Mouse (Mus musculus) layer of hippocampus, postnatal 10 days (tissue): ENCODE results near the gene Gpsm2. TPM values are rescaled to one million over a fixed set of nuclear protein-coding genes. Genes with fewer than 3 reads are reported as not detected.
"Not testable (repeated sequence)": the region's sequence is repeated elsewhere in the genome, so short reads cannot be mapped to it uniquely, and the experiment has no call there.

Source experiments
- DNase-seq, 2 experiments: peaks; one replicate each; pipeline ENCODE4 v3.0.0; 2021; ENCODE audit warnings: low spot score in 2 of 2
- total RNA-seq, 2 experiments: library from RNA; stranded (reverse); gene quantifications; 2 replicates each; pipeline ENCODE4 v1.2.3; 2021

Gpsm2 gene
- total RNA-seq, 2 experiments from 2014 or later, result 13.5 to 20.4 TPM

DNA sequence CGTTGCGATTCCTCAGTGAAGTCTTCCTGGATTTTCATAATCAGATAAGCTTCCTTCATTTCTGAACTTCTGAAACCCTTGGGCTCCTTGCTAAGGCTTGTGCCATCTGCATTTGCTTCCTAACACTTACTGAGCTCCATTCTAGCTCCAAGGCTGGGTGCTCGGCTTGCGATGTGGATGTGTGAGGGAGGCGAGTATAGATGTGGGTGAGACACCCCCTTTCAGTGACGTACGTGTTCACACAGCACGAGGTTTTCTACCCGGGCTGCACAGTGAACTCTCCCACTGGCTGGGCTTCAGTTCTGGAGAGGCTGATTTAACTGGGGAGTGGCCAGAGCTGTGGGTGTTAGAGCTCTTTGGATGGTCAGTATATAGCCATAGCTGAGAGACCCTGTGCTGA is 63.5 kb downstream of the Gpsm2 start:
- DNase-seq, result no peak

DNA sequence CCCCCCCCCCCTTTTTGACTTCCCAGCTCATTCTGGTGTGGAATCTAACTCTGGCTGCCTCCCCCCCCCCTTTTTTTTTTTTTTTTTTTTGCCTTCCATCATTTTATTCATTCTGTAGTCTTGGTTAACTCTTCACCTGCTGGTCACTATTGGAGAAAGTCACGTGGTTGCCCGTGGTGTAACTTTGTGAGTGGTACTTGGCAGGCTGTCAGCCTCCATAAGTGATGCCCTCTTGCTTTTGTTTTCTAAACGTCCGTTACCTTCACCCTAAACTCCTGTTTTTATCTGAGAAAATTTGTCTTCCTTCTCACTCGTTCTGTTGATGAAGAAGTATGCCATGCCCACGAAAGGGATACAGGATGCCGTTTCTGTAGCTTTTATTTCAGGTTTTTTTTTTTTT is 66.6 kb downstream of the Gpsm2 start:
- no peak for DNase-seq

- DNase-seq, result no peak
Measured at GRCm38 (mm10) chr3:108654566-108654965, 67.5 kb downstream of the Gpsm2 start.

DNA sequence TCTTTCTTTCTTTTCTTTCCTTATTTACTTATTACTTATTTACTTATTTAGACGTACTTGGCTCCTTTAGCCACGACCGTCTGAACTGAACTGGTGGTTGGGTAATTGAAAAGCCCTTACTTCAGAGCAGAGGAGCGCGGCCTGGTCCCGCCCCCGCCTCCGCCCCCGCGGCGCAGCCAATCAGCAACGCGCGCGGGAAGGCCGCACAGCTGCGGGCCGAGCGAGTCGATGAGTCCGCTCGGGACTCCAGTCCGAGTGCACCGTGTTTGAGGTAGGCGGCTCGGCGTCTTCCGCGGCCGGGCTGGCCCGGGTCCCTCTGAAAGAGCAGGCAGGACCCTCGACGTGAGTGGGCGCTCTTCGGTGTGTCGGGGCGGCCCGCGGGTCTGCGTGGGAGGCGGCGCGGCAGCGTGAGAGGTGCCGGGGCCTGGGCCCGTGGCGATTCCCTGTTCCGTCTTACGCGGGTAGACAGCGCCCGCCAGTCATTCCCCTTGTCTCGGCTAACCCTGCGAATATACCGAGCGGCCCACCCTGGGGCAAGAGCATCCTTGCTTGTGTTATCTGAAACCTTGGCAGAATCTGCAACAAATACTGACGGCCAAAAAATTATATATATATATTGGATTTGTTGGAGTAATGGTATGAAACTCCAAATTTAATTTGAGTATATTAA is 68.3 kb downstream of the Gpsm2 start, which contains the start of gene Clcc1:
Gene Clcc1 (plus strand): TSS at position 204 of the 670 bp plus-strand sequence.
- peak; percentile 93 to 97 for DNase-seq

DNA sequence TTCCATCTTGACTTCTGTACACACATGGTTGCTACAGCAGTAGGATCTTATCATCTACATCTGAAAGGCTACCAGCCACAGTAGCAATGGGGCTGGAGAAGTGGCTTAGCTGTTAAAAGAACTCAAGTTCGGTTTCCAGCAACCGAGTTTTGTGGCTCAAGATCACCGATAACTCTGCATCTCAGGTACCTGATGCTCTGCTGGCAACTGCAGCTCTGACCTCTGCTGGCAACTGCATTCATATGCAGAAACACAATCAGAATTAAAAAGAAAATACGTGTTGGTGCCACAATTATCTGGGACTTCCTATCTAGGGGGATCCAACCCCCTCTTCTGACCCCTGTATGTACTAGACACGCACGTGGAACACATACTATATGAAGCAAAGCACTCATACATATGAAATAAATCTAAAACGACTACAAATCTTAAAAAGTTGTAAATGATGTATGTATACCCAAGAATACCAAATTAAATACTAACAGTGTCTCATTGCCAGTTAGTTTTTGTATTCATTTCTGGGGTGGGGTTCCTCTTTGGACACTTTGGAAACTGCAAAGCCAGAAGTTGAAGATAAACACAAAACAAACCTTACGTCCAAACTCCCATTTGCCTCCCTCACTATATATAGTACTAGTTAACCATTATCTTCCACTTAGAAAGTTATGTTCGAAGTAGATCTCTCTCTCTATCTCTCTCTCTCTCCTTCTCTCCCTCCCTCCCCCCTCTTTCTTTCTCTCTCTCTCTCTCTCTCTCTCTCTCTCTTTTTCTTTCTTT is 69.1 kb downstream of the Gpsm2 start:
- no peak for DNase-seq

DNA sequence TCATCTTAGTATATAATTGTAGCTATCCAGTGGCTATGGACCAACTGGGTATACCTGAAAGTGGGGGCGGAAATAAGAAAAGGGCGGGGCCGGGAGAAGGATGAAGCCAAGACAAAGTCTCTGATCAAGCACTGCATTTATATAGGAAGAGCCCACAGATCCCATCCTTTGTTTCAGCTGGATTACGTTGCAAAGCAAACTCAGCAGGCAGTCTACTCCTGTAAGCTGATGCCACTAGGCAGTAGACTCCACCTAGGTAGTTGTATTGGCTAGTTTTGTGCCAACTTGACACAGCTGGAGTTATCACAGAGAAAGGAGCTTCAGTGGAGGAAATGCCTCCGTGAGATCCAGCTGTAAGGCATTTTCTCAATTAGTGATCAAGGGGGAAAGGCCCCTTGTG is 74.4 kb downstream of the Gpsm2 start:
- DNase-seq, result not testable (repeated sequence)

- peak; percentile 45 to 55 for DNase-seq
Measured at GRCm38 (mm10) chr3:108646036-108646435, 76.1 kb downstream of the Gpsm2 start.

DNA sequence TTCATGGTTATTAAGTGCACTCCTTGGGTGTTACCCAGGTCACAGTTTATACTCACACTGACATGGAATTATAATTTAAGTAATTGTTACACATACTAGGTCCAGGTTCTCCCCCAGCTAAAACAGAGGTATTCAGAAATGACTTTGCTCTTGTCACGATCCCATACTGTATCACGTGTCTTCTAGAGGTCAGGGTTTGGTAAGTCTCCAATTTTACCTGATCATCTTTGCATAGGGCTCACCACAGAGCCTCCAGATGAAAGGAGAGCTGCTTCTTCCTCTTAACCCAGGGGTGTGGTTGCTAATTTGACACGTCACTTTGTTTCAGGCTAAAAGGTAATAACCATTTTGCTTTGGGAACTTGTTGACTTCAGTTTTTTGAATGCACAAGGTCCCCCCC is 77.3 kb downstream of the Gpsm2 start:
- DNase-seq, result no peak

GRCm38 (mm10) chr3:108640998-108641397 is 81.1 kb downstream of the Gpsm2 start:
- DNase-seq, result no peak

GRCm38 (mm10) chr3:108639412-108639811 is 82.7 kb downstream of the Gpsm2 start:
- no peak for DNase-seq

GRCm38 (mm10) chr3:108634761-108635160 is 87.3 kb downstream of the Gpsm2 start:
- no peak for DNase-seq

Other genes starting within 250 kb of the Gpsm2 start
- 1 to 10 TPM; 2.1 to 2.7 TPM for gene 1700013F07Rik, start 188.2 kb downstream of the Gpsm2 start, total RNA-seq
- 10 to 100 TPM; 16.8 to 22.0 TPM for gene 5330417C22Rik, start 185.8 kb downstream of the Gpsm2 start, total RNA-seq
- gene Tmem167b, start 159.8 kb downstream of the Gpsm2 start, total RNA-seq, result 10 to 100 TPM; 43.3 to 43.8 TPM
- 10 to 100 TPM; 33.1 to 33.2 TPM for gene Taf13, start 150.6 kb downstream of the Gpsm2 start, total RNA-seq
- 100 to 1,000 TPM; 130 to 141 TPM for gene Wdr47, start 131.0 kb downstream of the Gpsm2 start, total RNA-seq
- 10 to 100 TPM; 25.1 to 25.7 TPM for gene Clcc1, start 68.4 kb downstream of the Gpsm2 start, total RNA-seq
- gene Aknad1, start 17.3 kb upstream of the Gpsm2 start, total RNA-seq, result not detected
- 10 to 100 TPM; 17.9 to 22.6 TPM for gene Stxbp3, start 118.2 kb upstream of the Gpsm2 start, total RNA-seq
- gene Fndc7, start 167.7 kb upstream of the Gpsm2 start, total RNA-seq, result under 1 TPM in 1 of 2 experiments, not detected in 1; 0.07 TPM
- 10 to 100 TPM; 49.6 to 58.4 TPM for gene Prpf38b, start 189.4 kb upstream of the Gpsm2 start, total RNA-seq
- gene Henmt1, start 217.6 kb upstream of the Gpsm2 start, total RNA-seq, result 1 to 10 TPM; 1.8 to 2.7 TPM
- not detected for gene Gm9857, start 218.1 kb upstream of the Gpsm2 start, total RNA-seq